Mouse (Mus musculus): ENCODE data around the gene Rnaseh2a. TPM values are rescaled to one million over a fixed set of nuclear protein-coding genes. Genes with fewer than 3 reads are reported as not detected.

The Rnaseh2a gene
- polyA plus RNA-seq, 1 experiment from 2014 or later = 114 TPM

- Histone ChIP-seq H3K27ac (ENCODE audit: low read length) (peak overlapping the region; percentile 92), H3K9me3 (ENCODE audit: control insufficient read depth, low read length) (no peaks in the 10 kb centered on the region), H3K36me3 (ENCODE audit: control insufficient read depth, insufficient read depth, low read length) (no peaks in the 10 kb centered on the region)
Measured at GRCm38 (mm10) chr8:84986379-84986945, 16.9 kb upstream of the Rnaseh2a start.

GRCm38 (mm10) chr8:84985684-84986378, 16.3 kb upstream of the Rnaseh2a start:
- H3K4me1 ChIP-seq (replicated peaks; ENCODE audit: control insufficient read depth, insufficient read depth, low read length) = peaks cover 55% of the 10 kb centered on the region
- ATAC-seq (ENCODE audit: low read depth) = peak; percentile 32
- no peaks in the 10 kb centered on the region for H3K9me3 ChIP-seq (ENCODE audit: control insufficient read depth, low read length)
- H3K4me3 ChIP-seq (ENCODE audit: low read length) = peak overlapping the region; percentile 51
- no peaks in the 10 kb centered on the region for H3K27me3 ChIP-seq (ENCODE audit: control insufficient read depth, insufficient read depth, low read depth, low read length)
- peak overlapping the region; percentile 61 for H3K9ac ChIP-seq (ENCODE audit: low read length)
- H3K4me2 ChIP-seq (ENCODE audit: low read depth, low read length) = peak overlapping the region; percentile 83
- WGBS = under 1% methylated on average over 53 of the region's 53 CpGs
- peak overlapping the region; percentile 92 for H3K27ac ChIP-seq (ENCODE audit: low read length)
- no peaks in the 10 kb centered on the region for H3K36me3 ChIP-seq (ENCODE audit: control insufficient read depth, insufficient read depth, low read length)

More at GRCm38 (mm10) chr8:84986379-84986945, 16.9 kb upstream of the Rnaseh2a start:
- no peak for ATAC-seq (ENCODE audit: low read depth)
- peaks cover 53% of the 10 kb centered on the region for H3K4me1 ChIP-seq (replicated peaks; ENCODE audit: control insufficient read depth, insufficient read depth, low read length)
- H3K27me3 ChIP-seq (ENCODE audit: control insufficient read depth, insufficient read depth, low read depth, low read length) = no peaks in the 10 kb centered on the region
- peak overlapping the region; percentile 51 for H3K4me3 ChIP-seq (ENCODE audit: low read length)
- H3K9ac ChIP-seq (ENCODE audit: low read length) = peak overlapping the region; percentile 61
- H3K4me2 ChIP-seq (ENCODE audit: low read depth, low read length) = peak overlapping the region; percentile 83
- WGBS = 35% methylated on average over 8 of the region's 8 CpGs

GRCm38 (mm10) chr8:84985049-84985683, 15.6 kb upstream of the Rnaseh2a start:
- Histone ChIP-seq H3K4me1 (replicated peaks; ENCODE audit: control insufficient read depth, insufficient read depth, low read length) (peaks cover 60% of the 10 kb centered on the region), H3K27ac (ENCODE audit: low read length) (peak overlapping the region; percentile 92), H3K9ac (ENCODE audit: low read length) (peak overlapping the region; percentile 61), H3K27me3 (ENCODE audit: control insufficient read depth, insufficient read depth, low read depth, low read length) (no peaks in the 10 kb centered on the region), H3K4me2 (ENCODE audit: low read depth, low read length) (peak overlapping the region; percentile 83), H3K4me3 (ENCODE audit: low read length) (peak overlapping the region; percentile 51), H3K9me3 (ENCODE audit: control insufficient read depth, low read length) (no peaks in the 10 kb centered on the region), H3K36me3 (ENCODE audit: control insufficient read depth, insufficient read depth, low read length) (no peaks in the 10 kb centered on the region)
- no peak for ATAC-seq (ENCODE audit: low read depth)
- WGBS = 1% methylated on average over 23 of the region's 23 CpGs

- Histone ChIP-seq H3K9me3 (ENCODE audit: control insufficient read depth, low read length) (no peaks in the 10 kb centered on the region), H3K4me1 (replicated peaks; ENCODE audit: control insufficient read depth, insufficient read depth, low read length) (peaks cover 64% of the 10 kb centered on the region), H3K9ac (ENCODE audit: low read length) (peak overlapping the region; percentile 61), H3K4me3 (ENCODE audit: low read length) (peak overlapping the region; percentile 51), H3K4me2 (ENCODE audit: low read depth, low read length) (peak overlapping the region; percentile 83), H3K27ac (ENCODE audit: low read length) (peak overlapping the region; percentile 92), H3K27me3 (ENCODE audit: control insufficient read depth, insufficient read depth, low read depth, low read length) (no peaks in the 10 kb centered on the region), H3K36me3 (ENCODE audit: control insufficient read depth, insufficient read depth, low read length) (no peaks in the 10 kb centered on the region)
- 3% methylated on average over 16 of the region's 16 CpGs for WGBS
- ATAC-seq (ENCODE audit: low read depth) = peak; percentile 7
Measured at GRCm38 (mm10) chr8:84984294-84985048, 14.9 kb upstream of the Rnaseh2a start.

- H3K27me3 ChIP-seq (ENCODE audit: control insufficient read depth, insufficient read depth, low read depth, low read length) = no peaks in the 10 kb centered on the region
- 61% methylated on average over 3 of the region's 3 CpGs for WGBS
- H3K4me1 ChIP-seq (replicated peaks; ENCODE audit: control insufficient read depth, insufficient read depth, low read length) = peaks cover 73% of the 10 kb centered on the region
- peak overlapping the region; percentile 96 for H3K27ac ChIP-seq (ENCODE audit: low read length)
- H3K9me3 ChIP-seq (ENCODE audit: control insufficient read depth, low read length) = no peaks in the 10 kb centered on the region
- H3K4me3 ChIP-seq (ENCODE audit: low read length) = no peak overlapping the region
- peak overlapping the region; percentile 17; the same call in 1 of the 2 replicates for H3K9ac ChIP-seq (ENCODE audit: low read length)
- H3K4me2 ChIP-seq (ENCODE audit: low read depth, low read length) = no peak overlapping the region
- H3K36me3 ChIP-seq (ENCODE audit: control insufficient read depth, insufficient read depth, low read length) = no peaks in the 10 kb centered on the region
- no peak for ATAC-seq (ENCODE audit: low read depth)
Measured at GRCm38 (mm10) chr8:84982499-84983011, 13.0 kb upstream of the Rnaseh2a start.

GRCm38 (mm10) chr8:84981644-84982498, 12.3 kb upstream of the Rnaseh2a start:
- 62% methylated on average over 15 of the region's 15 CpGs for WGBS

GRCm38 (mm10) chr8:84980622-84981358, 11.2 kb upstream of the Rnaseh2a start:
- no peak for ATAC-seq (ENCODE audit: low read depth)
- no peaks in the 10 kb centered on the region for H3K9me3 ChIP-seq (ENCODE audit: control insufficient read depth, low read length)
- H3K4me3 ChIP-seq (ENCODE audit: low read length) = peak overlapping the region; percentile 45
- H3K27ac ChIP-seq (ENCODE audit: low read length) = peak overlapping the region; percentile 96
- no peaks in the 10 kb centered on the region for H3K36me3 ChIP-seq (ENCODE audit: control insufficient read depth, insufficient read depth, low read length)
- H3K9ac ChIP-seq (ENCODE audit: low read length) = peak overlapping the region; percentile 69
- peaks cover 77% of the 10 kb centered on the region for H3K4me1 ChIP-seq (replicated peaks; ENCODE audit: control insufficient read depth, insufficient read depth, low read length)
- peak overlapping the region; percentile 93 for H3K4me2 ChIP-seq (ENCODE audit: low read depth, low read length)
- 18% methylated on average over 11 of the region's 11 CpGs for WGBS
- no peaks in the 10 kb centered on the region for H3K27me3 ChIP-seq (ENCODE audit: control insufficient read depth, insufficient read depth, low read depth, low read length)

More at GRCm38 (mm10) chr8:84981644-84982498, 12.3 kb upstream of the Rnaseh2a start:
- Histone ChIP-seq H3K9ac (ENCODE audit: low read length) (peak overlapping the region; percentile 17), H3K4me3 (ENCODE audit: low read length) (no peak overlapping the region), H3K27me3 (ENCODE audit: control insufficient read depth, insufficient read depth, low read depth, low read length) (no peaks in the 10 kb centered on the region), H3K4me2 (ENCODE audit: low read depth, low read length) (peak overlapping the region; percentile 5; the same call in 1 of the 2 replicates), H3K36me3 (ENCODE audit: control insufficient read depth, insufficient read depth, low read length) (no peaks in the 10 kb centered on the region), H3K27ac (ENCODE audit: low read length) (peak overlapping the region; percentile 96), H3K4me1 (replicated peaks; ENCODE audit: control insufficient read depth, insufficient read depth, low read length) (peaks cover 77% of the 10 kb centered on the region), H3K9me3 (ENCODE audit: control insufficient read depth, low read length) (no peaks in the 10 kb centered on the region)
- ATAC-seq (ENCODE audit: low read depth) = no peak

Measured in lung, embryonic 16.5 days (tissue).